Mouse (Mus musculus): ENCODE results near the gene Dis3l. TPM values are rescaled to one million over a fixed set of nuclear protein-coding genes. Genes with fewer than 3 reads are reported as not detected.
"Not testable (repeated sequence)": the region's sequence is repeated elsewhere in the genome, so short reads cannot be mapped to it uniquely, and the experiment has no call there.

The Dis3l gene
- total RNA-seq, 2 experiments from 2014 or later = 17.3 to 17.4 TPM

- no peak for DNase-seq
These were observed 24.1 kb downstream of the Dis3l start for GRCm38 (mm10) chr9:64316986-64317385.

- no peak for DNase-seq
These were observed 26.4 kb downstream of the Dis3l start for GRCm38 (mm10) chr9:64314696-64315095.

- no peak for DNase-seq
These were observed 29.0 kb downstream of the Dis3l start for GRCm38 (mm10) chr9:64312128-64312527.

GRCm38 (mm10) chr9:64310996-64311785 lies 29.9 kb downstream of the Dis3l start:
- DNase-seq = no peak

GRCm38 (mm10) chr9:64306476-64307312 lies 34.4 kb downstream of the Dis3l start:
- no peak for DNase-seq

GRCm38 (mm10) chr9:64303086-64303485 lies 38.0 kb downstream of the Dis3l start:
- DNase-seq = not testable (repeated sequence)

GRCm38 (mm10) chr9:64282404-64282987 lies 58.6 kb downstream of the Dis3l start:
- DNase-seq = no peak

GRCm38 (mm10) chr9:64281781-64282178 lies 59.3 kb downstream of the Dis3l start:
- no peak for DNase-seq

GRCm38 (mm10) chr9:64281105-64281780 lies 59.8 kb downstream of the Dis3l start, which contains the start of gene Tipin:
TSS of gene Tipin (plus strand) at chr9:64281581.
- DNase-seq = peak; percentile 98

GRCm38 (mm10) chr9:64278665-64279310 lies 62.3 kb downstream of the Dis3l start:
- no peak for DNase-seq

GRCm38 (mm10) chr9:64277706-64278105 lies 63.4 kb downstream of the Dis3l start:
- DNase-seq = peak; percentile 82

GRCm38 (mm10) chr9:64274919-64275318 lies 66.2 kb downstream of the Dis3l start:
- no peak for DNase-seq

- DNase-seq = no peak
These were observed 66.8 kb downstream of the Dis3l start for GRCm38 (mm10) chr9:64274291-64274690.

GRCm38 (mm10) chr9:64273757-64274156 lies 67.3 kb downstream of the Dis3l start:
- DNase-seq = no peak

GRCm38 (mm10) chr9:64272611-64273010 lies 68.5 kb downstream of the Dis3l start:
- peak; percentile 62 for DNase-seq

- DNase-seq = no peak
These were observed 69.8 kb downstream of the Dis3l start for GRCm38 (mm10) chr9:64271249-64271648.

- DNase-seq = not testable (repeated sequence)
These were observed 72.3 kb downstream of the Dis3l start for GRCm38 (mm10) chr9:64268836-64269235.

GRCm38 (mm10) chr9:64268196-64268595 lies 72.9 kb downstream of the Dis3l start:
- DNase-seq = no peak

GRCm38 (mm10) chr9:64267231-64267630 lies 73.9 kb downstream of the Dis3l start:
- no peak for DNase-seq

- DNase-seq = no peak
These were observed 76.3 kb downstream of the Dis3l start for GRCm38 (mm10) chr9:64264813-64265212.

GRCm38 (mm10) chr9:64261023-64261422 lies 80.1 kb downstream of the Dis3l start:
- DNase-seq = no peak

GRCm38 (mm10) chr9:64259906-64260305 lies 81.2 kb downstream of the Dis3l start:
- no peak for DNase-seq
